Mouse (Mus musculus): ENCODE data around the gene Olfr1393.

Gene Olfr1393

GRCm38 (mm10) chr11:49278222-49278621 is at the start of gene Olfr1393:
Olfr1393 (plus strand) TSS chr11:49278304.
- DNase-seq, result no peak

DNA sequence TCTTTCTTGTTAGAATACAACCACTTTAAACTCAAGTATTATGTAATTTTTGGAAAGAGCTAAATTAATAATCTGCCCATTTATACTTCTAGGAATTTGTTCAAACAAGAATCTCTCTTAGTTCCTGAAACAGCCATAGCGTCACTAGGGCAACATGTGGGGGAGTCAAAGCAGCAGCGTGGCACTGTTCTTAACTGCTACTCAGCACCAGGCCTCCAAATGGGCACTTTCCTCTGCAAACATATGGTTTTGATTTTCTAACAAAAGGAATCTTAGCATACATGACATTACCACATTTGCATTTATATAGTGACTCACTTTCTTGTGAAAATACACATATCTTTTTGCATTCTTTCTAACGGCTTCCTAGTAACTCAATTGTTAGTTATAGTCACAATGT is 45.3 kb upstream of the Olfr1393 start:
- DNase-seq, result no peak

DNA sequence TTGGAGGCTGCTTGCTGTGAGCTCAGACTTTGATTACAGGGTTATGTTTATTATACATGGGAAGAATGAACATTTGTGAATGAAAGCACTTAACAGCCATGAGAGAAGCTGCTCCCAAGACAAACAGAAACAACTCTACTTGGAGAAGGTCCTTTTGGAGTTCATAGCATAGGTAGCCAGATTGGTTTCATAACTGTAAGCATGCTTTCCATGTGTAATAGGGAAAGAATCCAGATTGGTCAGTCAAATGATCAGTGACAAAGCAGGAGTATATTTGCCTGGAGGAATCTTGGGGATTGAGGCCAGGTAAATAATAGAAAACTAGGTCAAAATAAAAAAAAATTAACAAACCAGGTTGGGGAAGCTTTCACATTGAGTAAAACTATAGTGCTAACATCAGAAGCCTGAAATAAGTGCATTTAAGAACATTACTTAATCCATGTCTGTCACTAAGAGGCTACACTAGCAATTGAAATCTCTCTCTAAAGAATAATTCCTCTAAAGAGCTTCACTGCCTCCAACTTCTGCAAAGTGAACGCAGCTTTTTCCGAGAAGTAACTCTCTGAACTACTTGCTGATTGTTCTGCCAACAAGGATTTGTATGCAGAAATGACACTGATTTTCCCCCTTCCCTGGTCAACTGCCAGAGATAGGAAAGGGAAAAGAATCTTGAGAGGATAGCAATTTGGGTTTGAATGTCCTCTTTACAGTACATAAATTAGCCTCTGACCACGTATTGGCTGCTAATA is 42.5 kb upstream of the Olfr1393 start:
- DNase-seq, result no peak

DNA sequence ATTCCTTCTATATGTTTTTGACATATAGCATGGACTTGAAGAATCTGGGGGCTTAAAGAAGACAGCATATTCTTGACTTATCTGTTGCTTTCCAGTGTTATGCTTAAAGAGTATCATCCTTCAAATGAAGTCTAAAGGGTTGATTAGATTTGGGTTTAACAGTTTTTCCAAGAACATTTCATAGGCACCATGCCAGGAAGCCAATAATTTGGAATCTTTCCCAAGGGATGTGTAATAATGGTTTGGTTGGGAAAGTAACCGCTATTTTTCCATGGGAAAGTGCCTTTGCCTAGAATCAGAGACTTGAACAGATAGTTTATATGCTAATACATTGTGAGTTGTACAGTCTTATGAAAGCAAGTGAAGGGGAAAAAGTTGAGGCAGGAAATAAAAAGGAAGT is 41.2 kb upstream of the Olfr1393 start:
- DNase-seq, result no peak

GRCm38 (mm10) chr11:49237532-49237931 is 40.6 kb upstream of the Olfr1393 start:
- DNase-seq, result no peak

DNA sequence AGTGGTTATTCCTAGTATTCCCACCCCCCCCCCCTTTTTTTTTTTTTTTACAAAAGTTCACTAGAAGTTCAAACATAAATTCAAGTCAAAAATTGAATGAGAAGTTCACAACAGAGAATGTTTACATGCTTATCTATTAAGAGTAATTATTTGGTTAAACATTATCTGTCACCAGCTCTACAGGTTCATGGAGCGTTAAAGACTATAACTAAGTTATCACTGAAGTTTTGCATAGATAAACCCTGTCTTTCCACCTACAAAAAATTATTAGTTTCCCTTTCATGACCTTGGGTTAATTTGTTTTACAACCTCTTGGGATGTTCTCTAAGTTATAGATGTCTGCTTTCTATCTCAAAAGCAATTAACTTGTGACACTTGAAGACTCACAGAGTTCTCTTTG is 37.8 kb upstream of the Olfr1393 start:
- no peak for DNase-seq

DNA sequence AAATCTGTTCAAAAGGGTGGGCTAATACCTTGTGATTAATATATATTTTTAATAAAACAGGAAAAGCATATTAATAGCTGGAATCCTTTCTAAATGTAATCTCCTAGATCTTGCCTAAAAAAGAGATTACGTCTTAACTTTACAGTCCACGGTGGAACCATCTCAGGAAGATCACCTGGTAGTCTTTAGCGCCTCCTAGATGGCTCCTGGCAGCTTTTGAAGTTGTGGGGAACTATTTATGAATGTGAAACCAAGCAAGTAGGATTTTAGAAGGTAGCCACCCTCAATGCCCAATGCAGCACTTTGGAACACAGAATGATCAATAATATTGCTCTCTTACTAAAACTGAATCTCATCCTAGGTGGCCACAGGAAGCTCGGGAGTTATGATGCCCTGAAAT is 37.2 kb upstream of the Olfr1393 start:
- DNase-seq, result peak in 1 of 2 experiments; percentile 2

- DNase-seq, result peak in 1 of 2 experiments; percentile 4
Measured at GRCm38 (mm10) chr11:49241471-49241870, 36.6 kb upstream of the Olfr1393 start.

- no peak for DNase-seq
Measured at GRCm38 (mm10) chr11:49242944-49243626, 35.0 kb upstream of the Olfr1393 start.

- DNase-seq, result peak; percentile 95 to 98
Measured at GRCm38 (mm10) chr11:49243727-49244594, 34.1 kb upstream of the Olfr1393 start, which contains the start of gene Mgat1. Mgat1 (plus strand) TSS chr11:49244191.

DNA sequence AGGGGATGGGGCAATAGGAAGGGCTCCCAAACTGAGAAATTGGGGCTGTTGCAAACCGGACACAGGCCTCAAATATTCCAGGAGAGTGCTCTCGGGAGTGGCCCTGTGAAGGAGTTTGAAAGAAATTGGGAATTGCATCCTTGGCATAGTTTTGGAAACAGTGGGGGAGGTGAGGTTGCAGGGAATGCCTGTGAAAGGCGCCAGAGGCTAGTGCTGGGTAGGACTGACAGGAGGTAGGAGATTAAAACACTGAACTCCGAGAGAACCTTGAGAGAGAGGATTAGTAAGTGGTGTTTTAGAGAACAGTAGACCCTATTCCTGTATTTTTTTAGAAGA is 33.5 kb upstream of the Olfr1393 start:
- no peak for DNase-seq

DNA sequence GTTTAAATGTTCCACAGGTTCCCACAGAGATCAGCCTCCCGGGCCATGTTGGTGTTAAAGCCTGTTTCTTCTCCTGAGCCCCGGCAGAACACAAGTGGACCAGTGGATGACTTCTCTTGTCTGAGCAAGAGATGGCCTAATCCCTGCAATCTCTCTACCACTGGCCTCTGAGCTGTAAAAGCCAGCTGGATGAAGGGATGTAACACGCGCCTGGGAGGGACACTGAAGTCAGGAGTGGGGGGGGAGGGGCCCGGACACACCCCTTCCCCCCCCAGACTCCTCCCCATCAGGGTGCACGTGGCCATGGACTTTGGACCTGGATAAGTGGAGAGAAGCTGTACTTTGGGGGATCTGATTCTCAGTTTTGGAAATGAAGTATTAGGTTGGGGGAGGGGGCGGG is 32.9 kb upstream of the Olfr1393 start:
- DNase-seq, result peak; percentile 62 to 69

DNA sequence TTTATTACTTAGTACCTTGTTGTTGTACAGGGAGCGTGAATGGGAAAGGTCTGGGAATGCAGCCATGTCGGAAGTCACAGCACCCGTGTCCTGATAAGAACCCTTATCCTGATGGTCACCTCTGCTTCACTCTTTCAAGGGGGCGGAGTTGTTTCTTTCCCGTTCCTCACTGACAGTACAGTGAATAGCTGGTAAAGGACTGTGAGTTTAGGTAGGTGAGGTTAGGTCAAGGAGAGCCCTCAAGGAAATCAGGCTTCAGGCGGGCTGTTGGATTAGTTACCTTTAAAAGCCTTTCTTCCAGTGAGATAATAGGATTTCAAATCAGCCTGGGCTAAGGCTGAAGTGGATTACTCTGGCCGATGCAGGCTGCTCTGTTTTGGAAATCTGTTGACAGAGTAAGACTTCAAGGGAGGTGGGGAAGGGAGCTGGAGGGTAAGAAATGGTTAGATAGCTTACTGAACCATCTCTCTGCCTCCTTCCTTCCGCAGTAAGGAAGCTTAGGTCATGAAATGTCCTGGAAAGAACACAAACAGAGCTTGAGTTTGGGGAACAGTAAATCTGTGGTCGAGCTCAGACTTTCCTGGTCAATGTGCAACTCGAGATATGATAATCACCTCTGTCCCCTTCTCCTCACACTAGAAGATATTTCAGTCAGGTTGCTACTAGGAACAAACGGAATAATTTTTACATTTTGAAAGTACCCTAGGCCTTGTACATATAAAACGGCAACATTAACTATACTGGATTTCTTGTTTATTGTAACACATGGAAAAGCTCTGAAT is 32.3 kb upstream of the Olfr1393 start:
- peak; percentile 4 to 35 for DNase-seq

DNA sequence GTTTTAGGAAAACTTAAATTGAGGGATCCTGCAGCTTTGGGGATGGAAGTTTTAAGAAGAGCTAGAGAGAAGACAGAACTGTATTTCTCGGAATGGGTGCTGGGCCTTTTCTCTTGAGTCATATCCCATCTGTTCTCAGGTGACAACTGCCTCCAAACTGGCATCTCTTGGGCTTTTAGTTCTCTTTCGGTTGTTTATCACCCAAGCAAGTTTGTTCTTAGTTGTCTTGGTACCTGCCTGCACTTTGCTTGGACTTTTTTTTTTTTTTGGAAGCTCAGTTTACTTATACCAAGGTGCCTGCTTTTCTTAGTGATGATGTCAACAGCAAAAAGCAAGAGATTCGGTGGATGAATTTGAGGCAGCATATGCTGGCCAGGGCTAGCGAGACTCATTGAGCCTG is 31.6 kb upstream of the Olfr1393 start:
- DNase-seq, result no peak

DNA sequence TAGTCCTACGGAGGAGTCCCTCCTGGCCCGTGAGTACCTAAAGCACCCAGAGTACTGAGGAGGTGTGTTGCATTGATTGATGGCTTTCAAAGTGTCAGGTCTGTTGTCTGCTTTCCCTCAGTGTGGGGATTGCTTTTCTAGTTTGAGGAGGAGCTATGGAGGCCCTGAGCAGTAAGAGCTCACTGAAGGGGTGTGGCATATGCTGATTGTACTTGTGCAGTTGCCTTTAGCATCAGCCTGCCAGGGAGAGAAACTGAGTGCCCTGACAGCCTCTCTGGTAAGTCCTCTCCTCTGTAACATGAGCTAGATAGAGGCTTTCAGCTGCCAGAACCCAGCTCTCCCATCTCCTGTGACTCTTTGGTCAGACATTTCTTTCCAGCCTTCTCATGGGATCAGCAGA is 30.8 kb upstream of the Olfr1393 start:
- peak in 1 of 2 experiments; percentile 12 for DNase-seq

- peak; percentile 76 to 86 for DNase-seq
Measured at GRCm38 (mm10) chr11:49248226-49248973, 29.7 kb upstream of the Olfr1393 start.

DNA sequence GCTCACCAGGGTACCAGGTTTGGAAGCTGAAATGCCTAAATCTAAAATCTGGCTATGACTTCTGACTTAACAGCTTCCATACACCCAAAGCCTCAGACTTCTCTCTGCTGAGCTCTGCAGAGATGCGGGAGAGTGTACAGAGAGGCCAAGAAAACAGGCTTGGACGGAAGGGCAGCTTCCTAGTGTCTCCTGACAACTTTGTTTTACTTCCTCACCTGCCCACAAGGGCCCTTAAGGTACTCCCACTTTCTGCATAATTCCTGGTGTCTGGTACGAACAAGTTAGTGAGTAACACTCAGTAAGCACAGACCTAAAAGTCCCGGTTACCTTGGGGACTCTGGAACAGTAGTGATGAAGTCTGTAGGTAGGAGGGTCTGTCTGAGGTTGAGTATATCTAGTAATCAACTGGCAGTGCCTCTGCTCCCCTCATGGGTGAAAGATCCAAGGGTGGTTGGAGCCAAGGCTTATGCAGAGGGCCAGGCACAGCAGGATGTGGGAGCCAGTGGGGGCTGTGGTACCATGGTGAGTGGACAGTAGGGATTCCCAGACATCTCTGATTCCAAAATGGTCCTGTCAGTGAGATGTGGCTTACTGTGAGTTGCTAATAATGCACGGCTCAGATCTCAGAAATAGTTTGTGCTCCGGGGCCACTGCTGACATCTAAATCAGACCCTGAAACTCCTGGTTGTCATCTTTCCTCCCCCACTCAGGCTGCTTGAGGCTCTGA is 29.0 kb upstream of the Olfr1393 start:
- no peak for DNase-seq

GRCm38 (mm10) chr11:49249811-49250421 is 28.2 kb upstream of the Olfr1393 start:
- DNase-seq, result peak; percentile 43 to 55

- peak; percentile 94 to 97 for DNase-seq
Measured at GRCm38 (mm10) chr11:49250422-49251379, 27.4 kb upstream of the Olfr1393 start.
